Mouse (Mus musculus): ENCODE measurements around the gene Gnai3. TPM values are rescaled to one million over a fixed set of nuclear protein-coding genes. Genes with fewer than 3 reads are reported as not detected.

The Gnai3 gene
- total and polyA plus RNA-seq, 2 experiments from 2014 or later, result 70.8 to 93.6 TPM

DNA sequence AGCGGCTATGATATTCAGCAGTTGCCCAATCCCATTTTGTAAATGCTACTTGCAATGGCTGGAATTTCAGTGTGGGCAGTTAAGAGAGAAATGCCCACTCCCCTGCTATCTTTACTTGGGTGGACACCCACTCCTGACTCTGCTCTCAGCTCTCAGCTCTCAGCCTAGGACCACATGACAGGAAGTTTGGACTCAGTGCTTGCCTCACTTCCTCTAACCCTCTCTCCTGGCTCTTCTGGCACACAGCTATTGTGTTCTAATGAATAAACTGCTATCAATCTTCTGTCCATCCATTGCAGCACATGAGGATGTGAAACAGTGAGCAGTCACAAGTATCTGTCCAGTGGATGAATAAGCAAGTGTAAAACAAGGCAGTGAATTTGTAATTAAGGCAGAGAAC lies 13.5 kb downstream of the Gnai3 start:
- ATAC-seq (ENCODE audit: low FRiP score) (no peak), DNase-seq (ENCODE audit: low spot score) (no peak)
- Histone ChIP-seq H3K9ac (replicated peaks; ENCODE audit: low read length, poor library complexity, severe bottlenecking) (no peak overlapping the region), H3K4me1 (ENCODE audit: insufficient read depth, low read length) (no peaks in the 10 kb centered on the region), H3K27ac (ENCODE audit: low read depth, low read length) (no peak overlapping the region), H3K36me3 (ENCODE audit: insufficient read depth, low read length) (no peaks in the 10 kb centered on the region), H3K9me3 (ENCODE audit: low read length) (no peaks in the 10 kb centered on the region), H3K27me3 (ENCODE audit: insufficient read depth, low read length) (no peaks in the 10 kb centered on the region), H3K4me3 (ENCODE audit: low read depth, low read length) (no peak overlapping the region), H3K4me2 (ENCODE audit: low read depth, low read length, poor library complexity, severe bottlenecking) (no peak overlapping the region)
- WGBS, result 79% methylated on average over 1 of the region's 1 CpGs
- no peak for TF ChIP-seq CTCF (IDR thresholded peaks at IDR 0.05)

DNA sequence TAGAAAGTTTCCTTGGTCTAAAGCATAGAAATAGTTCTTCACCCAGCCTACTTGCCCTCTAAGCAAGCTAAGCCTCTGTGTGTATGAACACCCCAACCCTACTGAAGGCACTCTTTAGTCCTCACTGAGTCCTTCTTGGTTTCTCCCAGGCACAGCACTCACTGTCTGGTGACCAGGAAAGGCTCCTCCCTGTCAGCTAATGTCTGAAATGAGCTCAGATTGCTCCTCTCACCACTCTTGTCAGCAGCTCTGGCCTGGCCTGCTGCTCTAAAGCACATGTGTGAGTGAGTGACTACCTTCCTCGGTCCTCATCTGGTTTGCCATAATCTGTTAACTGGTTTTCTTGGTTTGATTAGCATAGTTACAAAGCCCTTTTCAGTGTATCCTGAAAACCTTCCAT lies 14.1 kb downstream of the Gnai3 start:
- H3K27ac ChIP-seq (ENCODE audit: low read depth, low read length), result no peak overlapping the region
- no peaks in the 10 kb centered on the region for H3K9me3 ChIP-seq (ENCODE audit: low read length)
- no peak for ATAC-seq (ENCODE audit: low FRiP score)
- no peaks in the 10 kb centered on the region for H3K4me1 ChIP-seq (ENCODE audit: insufficient read depth, low read length)
- WGBS, result 76% methylated on average over 1 of the region's 1 CpGs
- DNase-seq (ENCODE audit: low spot score), result no peak
- TF ChIP-seq CTCF (IDR thresholded peaks at IDR 0.05), result no peak
- H3K9ac ChIP-seq (replicated peaks; ENCODE audit: low read length, poor library complexity, severe bottlenecking), result no peak overlapping the region
- H3K36me3 ChIP-seq (ENCODE audit: insufficient read depth, low read length), result no peaks in the 10 kb centered on the region
- H3K27me3 ChIP-seq (ENCODE audit: insufficient read depth, low read length), result no peaks in the 10 kb centered on the region
- H3K4me2 ChIP-seq (ENCODE audit: low read depth, low read length, poor library complexity, severe bottlenecking), result no peak overlapping the region
- H3K4me3 ChIP-seq (ENCODE audit: low read depth, low read length), result no peak overlapping the region

DNA sequence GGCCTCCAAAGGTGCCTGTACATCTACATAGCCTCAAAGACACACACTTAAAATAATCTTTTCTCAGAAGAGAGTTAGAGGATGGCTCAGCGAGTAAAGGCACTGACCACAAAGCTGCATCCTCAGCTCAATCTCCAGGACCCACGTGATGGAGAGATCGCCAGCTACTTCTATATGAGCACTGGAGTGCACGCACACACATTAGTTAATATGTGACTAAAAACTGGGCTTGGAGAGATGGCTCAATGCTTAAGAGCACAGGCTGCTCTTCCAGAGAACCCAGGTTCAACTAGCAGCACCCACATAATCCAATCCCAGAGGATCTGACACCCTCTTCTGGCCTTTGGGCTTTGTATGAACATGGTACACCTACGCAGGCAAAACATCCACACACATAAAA lies 14.7 kb downstream of the Gnai3 start:
- no peak for TF ChIP-seq CTCF (IDR thresholded peaks at IDR 0.05)
- Histone ChIP-seq H3K36me3 (ENCODE audit: insufficient read depth, low read length) (no peaks in the 10 kb centered on the region), H3K4me1 (ENCODE audit: insufficient read depth, low read length) (no peaks in the 10 kb centered on the region), H3K4me2 (ENCODE audit: low read depth, low read length, poor library complexity, severe bottlenecking) (no peak overlapping the region), H3K9ac (replicated peaks; ENCODE audit: low read length, poor library complexity, severe bottlenecking) (no peak overlapping the region), H3K4me3 (ENCODE audit: low read depth, low read length) (no peak overlapping the region), H3K9me3 (ENCODE audit: low read length) (no peaks in the 10 kb centered on the region), H3K27ac (ENCODE audit: low read depth, low read length) (no peak overlapping the region), H3K27me3 (ENCODE audit: insufficient read depth, low read length) (no peaks in the 10 kb centered on the region)
- ATAC-seq (ENCODE audit: low FRiP score), result no peak
- no peak for DNase-seq (ENCODE audit: low spot score)
- WGBS, result 96% methylated on average over 5 of the region's 5 CpGs

DNA sequence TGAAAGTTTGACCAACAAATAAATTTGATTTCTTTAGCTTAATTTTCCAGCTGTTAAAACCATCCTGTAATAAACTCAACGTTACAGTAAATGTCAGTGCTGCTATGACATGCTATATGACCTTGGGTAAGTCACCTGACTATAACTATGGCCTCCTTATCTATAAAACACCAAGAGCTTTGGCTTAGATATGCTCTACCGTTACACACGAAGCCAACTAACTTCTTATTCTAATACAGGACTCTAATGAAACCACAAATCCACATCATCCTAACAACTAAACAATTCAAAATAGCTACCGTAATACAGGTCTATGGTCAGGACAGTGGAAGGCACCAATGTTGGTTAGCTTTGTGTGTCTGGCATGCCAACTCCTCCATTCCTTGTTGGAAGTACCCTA lies 16.1 kb downstream of the Gnai3 start:
- ATAC-seq (ENCODE audit: low FRiP score), result no peak
- 96% methylated on average over 4 of the region's 4 CpGs for WGBS
- Histone ChIP-seq H3K4me3 (ENCODE audit: low read depth, low read length) (no peak overlapping the region), H3K9ac (replicated peaks; ENCODE audit: low read length, poor library complexity, severe bottlenecking) (no peak overlapping the region), H3K4me2 (ENCODE audit: low read depth, low read length, poor library complexity, severe bottlenecking) (no peak overlapping the region), H3K4me1 (ENCODE audit: insufficient read depth, low read length) (no peaks in the 10 kb centered on the region), H3K9me3 (ENCODE audit: low read length) (no peaks in the 10 kb centered on the region), H3K27me3 (ENCODE audit: insufficient read depth, low read length) (no peaks in the 10 kb centered on the region), H3K36me3 (ENCODE audit: insufficient read depth, low read length) (no peaks in the 10 kb centered on the region), H3K27ac (ENCODE audit: low read depth, low read length) (no peak overlapping the region)
- TF ChIP-seq CTCF (IDR thresholded peaks at IDR 0.05), result no peak
- DNase-seq (ENCODE audit: low spot score), result no peak

DNA sequence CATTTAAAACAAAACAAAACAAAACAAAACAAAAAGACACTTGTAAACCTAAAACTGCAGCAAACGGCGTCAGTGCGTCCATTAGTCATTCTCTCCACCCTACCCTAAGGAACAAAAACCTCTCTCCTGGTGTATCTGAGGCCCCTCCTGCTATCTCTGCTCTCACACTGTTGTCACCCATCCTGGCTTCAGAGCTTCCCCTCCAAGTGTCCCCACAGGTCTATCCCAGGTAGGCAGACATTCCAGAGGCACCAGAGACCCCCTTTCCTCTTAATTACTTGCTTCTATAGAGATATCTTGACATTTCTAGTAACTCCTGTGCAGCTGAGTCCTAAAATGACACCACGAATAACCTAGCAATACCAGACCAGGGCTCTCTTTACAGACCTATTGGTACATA lies 16.6 kb downstream of the Gnai3 start:
- H3K9me3 ChIP-seq (ENCODE audit: low read length), result no peaks in the 10 kb centered on the region
- no peaks in the 10 kb centered on the region for H3K27me3 ChIP-seq (ENCODE audit: insufficient read depth, low read length)
- no peaks in the 10 kb centered on the region for H3K36me3 ChIP-seq (ENCODE audit: insufficient read depth, low read length)
- H3K9ac ChIP-seq (replicated peaks; ENCODE audit: low read length, poor library complexity, severe bottlenecking), result no peak overlapping the region
- ATAC-seq (ENCODE audit: low FRiP score) (no peak), DNase-seq (ENCODE audit: low spot score) (no peak)
- 92% methylated on average over 4 of the region's 4 CpGs for WGBS
- no peak overlapping the region for H3K4me2 ChIP-seq (ENCODE audit: low read depth, low read length, poor library complexity, severe bottlenecking)
- no peak for TF ChIP-seq CTCF (IDR thresholded peaks at IDR 0.05)
- no peak overlapping the region for H3K27ac ChIP-seq (ENCODE audit: low read depth, low read length)
- H3K4me1 ChIP-seq (ENCODE audit: insufficient read depth, low read length), result no peaks in the 10 kb centered on the region
- no peak overlapping the region for H3K4me3 ChIP-seq (ENCODE audit: low read depth, low read length)

- Histone ChIP-seq H3K4me2 (ENCODE audit: low read depth, low read length, poor library complexity, severe bottlenecking) (no peak overlapping the region), H3K9ac (replicated peaks; ENCODE audit: low read length, poor library complexity, severe bottlenecking) (no peak overlapping the region), H3K36me3 (ENCODE audit: insufficient read depth, low read length) (no peaks in the 10 kb centered on the region), H3K27me3 (ENCODE audit: insufficient read depth, low read length) (no peaks in the 10 kb centered on the region), H3K4me3 (ENCODE audit: low read depth, low read length) (no peak overlapping the region), H3K9me3 (ENCODE audit: low read length) (no peaks in the 10 kb centered on the region), H3K27ac (ENCODE audit: low read depth, low read length) (no peak overlapping the region), H3K4me1 (ENCODE audit: insufficient read depth, low read length) (no peaks in the 10 kb centered on the region)
- ATAC-seq (ENCODE audit: low FRiP score) (no peak), DNase-seq (ENCODE audit: low spot score) (no peak)
- 73% methylated on average over 5 of the region's 5 CpGs for WGBS
- no peak for TF ChIP-seq CTCF (IDR thresholded peaks at IDR 0.05)
Observed at GRCm38 (mm10) chr3:108128520-108128919, 17.4 kb downstream of the Gnai3 start.
